Comparison of ENCODE assay signal across 8 mouse cellular contexts in the genomic region with DNA sequence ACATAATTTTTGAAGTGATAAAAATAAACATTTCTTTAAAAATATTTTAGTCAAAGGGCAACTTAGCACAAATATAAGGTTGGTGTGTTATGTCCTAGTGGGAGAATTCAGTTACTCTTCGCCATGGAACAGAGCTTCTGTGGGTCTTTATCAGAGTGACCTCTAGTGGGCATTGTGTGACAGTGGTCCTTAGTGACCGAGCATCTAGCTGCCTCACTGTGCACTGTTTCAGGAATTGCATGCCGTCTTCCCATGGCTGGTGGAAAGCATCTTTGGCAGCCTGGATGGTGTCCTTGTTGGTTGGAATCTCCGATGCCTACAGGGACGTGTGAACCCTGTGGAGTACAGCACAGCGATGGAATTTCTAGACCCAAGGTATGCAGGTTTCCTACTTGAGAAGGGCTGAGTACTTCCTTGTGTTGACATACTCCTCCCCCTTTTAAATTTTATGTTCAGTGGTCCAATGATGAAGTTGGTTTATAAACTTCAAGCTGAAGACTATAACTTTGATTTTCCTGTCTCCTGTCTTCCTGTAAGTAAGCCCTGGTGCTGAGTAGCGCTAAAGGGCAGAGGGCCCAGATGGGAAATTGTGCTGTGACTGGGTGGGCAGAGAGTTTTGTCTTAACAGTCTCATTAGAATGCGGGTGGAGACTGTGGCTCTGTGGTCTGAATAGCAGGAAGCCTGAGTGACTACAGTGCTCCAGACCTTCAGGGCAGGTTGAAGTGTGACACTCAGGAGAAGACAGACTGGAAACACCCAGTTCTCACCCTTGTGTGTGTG. TPM values are rescaled to one million over a fixed set of nuclear protein-coding genes. Genes with fewer than 3 reads are reported as not detected.
DNase-seq lines count a peak whose midpoint lies in the region; ATAC-seq and TF ChIP-seq lines count a peak whose summit lies in the region.

No protein-coding gene starts in this region.

- 67% methylated on average over 8 of the region's 8 CpGs for WGBS in heart, postnatal 0 days
- WGBS in liver, embryonic 14.5 days (ENCODE audit: insufficient replicate concordance), result 69% methylated on average over 8 of the region's 8 CpGs

- no peak; the same call in 1 of the 2 replicates for ATAC-seq in heart, postnatal 0 days (ENCODE audit: insufficient read depth, low read depth)
- no peak for ATAC-seq in liver, embryonic 14.5 days (ENCODE audit: insufficient read depth)

- H3K36me3 ChIP-seq in heart, postnatal 0 days (replicated peaks; ENCODE audit: control insufficient read depth, insufficient read depth, low read length), result peaks cover 74% of the 10 kb centered on the region
- peaks cover 68% of the 10 kb centered on the region for H3K36me3 ChIP-seq in liver, embryonic 14.5 days (replicated peaks; ENCODE audit: control insufficient read depth, insufficient read depth, low read depth)

- H3K4me3 ChIP-seq in heart, postnatal 0 days (ENCODE audit: low read depth, low read length), result no peak overlapping the region
- H3K4me3 ChIP-seq in liver, embryonic 14.5 days (ENCODE audit: insufficient read depth in 1 of 2, low read depth in 2 of 2, low read length in 2 of 2), result no peak overlapping the region

- no peak for DNase-seq in heart, postnatal 0 days (ENCODE audit: low spot score)
- no peak for DNase-seq in heart, postnatal 36 days
- DNase-seq in A20 (ENCODE audit: low read depth, low spot score), result peak; percentile 32
- DNase-seq in ZHBTc4 (ENCODE audit: low read depth, low spot score), result peak; percentile 48
- DNase-seq in liver, embryonic 14.5 days (ENCODE audit: low read depth in 3 of 3, low spot score in 3 of 3), result no peak
- DNase-seq in left cerebral cortex, adult 18-20 months (ENCODE audit: low spot score in 2 of 2), result no peak
- DNase-seq in heart, adult 9 months (ENCODE audit: low spot score in 2 of 2), result no peak
- no peak for DNase-seq in adrenal gland, postnatal 36 days

- no peak overlapping the region for H3K4me2 ChIP-seq in heart, postnatal 0 days (ENCODE audit: low read depth, low read length)
- H3K4me2 ChIP-seq in liver, embryonic 14.5 days (ENCODE audit: low read depth), result no peak overlapping the region

- TF ChIP-seq EP300 in heart, postnatal 0 days (IDR thresholded peaks at IDR 0.05; ENCODE audit: low read depth), result no peak
- no peak for TF ChIP-seq EP300 in liver, embryonic 14.5 days (IDR thresholded peaks at IDR 0.05; ENCODE audit: low read depth)

- no peaks in the 10 kb centered on the region for H3K9me3 ChIP-seq in heart, postnatal 0 days (replicated peaks; ENCODE audit: control insufficient read depth, low read length)
- H3K9me3 ChIP-seq in liver, embryonic 14.5 days (ENCODE audit: control insufficient read depth, low read length), result no peaks in the 10 kb centered on the region

- H3K9ac ChIP-seq in heart, postnatal 0 days (replicated peaks; ENCODE audit: low read depth, low read length), result no peak overlapping the region
- no peak overlapping the region for H3K9ac ChIP-seq in liver, embryonic 14.5 days (replicated peaks)

- no peaks in the 10 kb centered on the region for H3K27me3 ChIP-seq in heart, postnatal 0 days (ENCODE audit: control insufficient read depth, insufficient read depth, low read length)
- H3K27me3 ChIP-seq in liver, embryonic 14.5 days (ENCODE audit: control insufficient read depth, insufficient read depth, low read length), result no peaks in the 10 kb centered on the region

- no peaks in the 10 kb centered on the region for H3K4me1 ChIP-seq in heart, postnatal 0 days (ENCODE audit: control insufficient read depth, insufficient read depth)
- peaks cover under 1% of the 10 kb centered on the region in 2 experiments for H3K4me1 ChIP-seq in liver, embryonic 14.5 days (replicated peaks; ENCODE audit: control insufficient read depth in 2 of 2, insufficient read depth in 2 of 2, low read length in 1 of 2)

- intact Hi-C loops in heart, postnatal 36 days (cut with DNase I), result no loop called here

- H3K27ac ChIP-seq in heart, postnatal 0 days (ENCODE audit: low read depth), result no peak overlapping the region
- H3K27ac ChIP-seq in liver, embryonic 14.5 days, result no peak overlapping the region

- TF ChIP-seq CTCF in heart, postnatal 0 days (IDR thresholded peaks at IDR 0.05; ENCODE audit: low read depth), result peak; percentile 62
- TF ChIP-seq CTCF in liver, embryonic 14.5 days (IDR thresholded peaks at IDR 0.05; ENCODE audit: low read depth), result peak; percentile 75

RNA-seq across cellular contexts. Expression of gene Smpd4, which starts 6.5 kb away (rescaled TPM):
- total RNA-seq in heart, postnatal 0 days (2014; rRNA removed; ENCODE audit: low replicate concordance), result 18.2 and 41.1 TPM in 2 replicates
- polyA plus RNA-seq in heart, postnatal 0 days (2015; fragmentation: Nextera tagmentation; extraction: Ambion mirVana), result 10.1 and 10.3 TPM in 2 replicates
- 10 to 100 TPM; 19.4 to 23.2 TPM for total RNA-seq in heart, postnatal 36 days (2021)
- polyA plus RNA-seq in liver, embryonic 14.5 days (2012; rRNA removed), result 28.8 and 33.7 TPM in 2 replicates
- polyA plus RNA-seq in liver, embryonic 14.5 days (2014; fragmentation: Nextera tagmentation; extraction: Ambion mirVana), result 18.8 and 21.7 TPM in 2 replicates
- 10 to 100 TPM; 68.2 to 72.7 TPM for total RNA-seq in left cerebral cortex, adult 18-20 months (2021)
- 10 to 100 TPM; 24.5 to 28.1 TPM for total RNA-seq in adrenal gland, postnatal 36 days (2021)

RNA-seq across cellular contexts. Expression of gene Ccdc74a, which starts 20.6 kb away (rescaled TPM):
- 3.6 TPM in 1 of 2 replicates, not detected in the other for total RNA-seq in heart, postnatal 0 days (2014; rRNA removed; ENCODE audit: low replicate concordance)
- 1.5 and 2.5 TPM in 2 replicates for polyA plus RNA-seq in heart, postnatal 0 days (2015; fragmentation: Nextera tagmentation; extraction: Ambion mirVana)
- under 1 TPM in 1 of 2 experiments, not detected in 1; 0.60 TPM for total RNA-seq in heart, postnatal 36 days (2021)
- 1.6 and 2.5 TPM in 2 replicates for polyA plus RNA-seq in liver, embryonic 14.5 days (2012; rRNA removed)
- 2.6 and 3.4 TPM in 2 replicates for polyA plus RNA-seq in liver, embryonic 14.5 days (2014; fragmentation: Nextera tagmentation; extraction: Ambion mirVana)
- 10 to 100 TPM; 24.0 to 32.4 TPM for total RNA-seq in left cerebral cortex, adult 18-20 months (2021)
- total RNA-seq in adrenal gland, postnatal 36 days (2021), result 1 to 10 TPM; 1.5 to 2.5 TPM

RNA-seq across cellular contexts. Expression of gene Slc7a4, which starts 42.7 kb away (rescaled TPM):
- 28.2 and 33.4 TPM in 2 replicates for total RNA-seq in heart, postnatal 0 days (2014; rRNA removed; ENCODE audit: low replicate concordance)
- 5.7 and 7.4 TPM in 2 replicates for polyA plus RNA-seq in heart, postnatal 0 days (2015; fragmentation: Nextera tagmentation; extraction: Ambion mirVana)
- 1 to 10 TPM; 1.6 to 1.7 TPM for total RNA-seq in heart, postnatal 36 days (2021)
- 1.1 and 2.0 TPM in 2 replicates for polyA plus RNA-seq in liver, embryonic 14.5 days (2012; rRNA removed)
- polyA plus RNA-seq in liver, embryonic 14.5 days (2014; fragmentation: Nextera tagmentation; extraction: Ambion mirVana), result 1.3 and 1.8 TPM in 2 replicates
- 10 to 100 TPM; 75.5 to 82.0 TPM for total RNA-seq in left cerebral cortex, adult 18-20 months (2021)
- total RNA-seq in adrenal gland, postnatal 36 days (2021), result 10 to 100 TPM; 10.1 to 17.8 TPM

Comparison
In these comparisons a context has a peak if more than half of its experiments do, and no peak if none do; other contexts are left out.
1. RNA of gene Slc7a4, which starts 42.7 kb away (total RNA-seq): 75.5 to 82.0 TPM in left cerebral cortex, adult 18-20 months, 28.2 to 33.4 TPM in heart, postnatal 0 days and 10.1 to 17.8 TPM in adrenal gland, postnatal 36 days; 1.6 to 1.7 TPM in heart, postnatal 36 days; every median in the first group is over 4 times any median in the second.
2. DNase-seq: peak in A20 (single experiment) and ZHBTc4 (single experiment); none in heart, postnatal 0 days (single experiment), heart, postnatal 36 days (0 of 2), liver, embryonic 14.5 days (0 of 3), left cerebral cortex, adult 18-20 months (0 of 2), heart, adult 9 months (0 of 2) and adrenal gland, postnatal 36 days (0 of 2).